Mouse (Mus musculus) brown adipose tissue, adult 24 weeks (tissue): ENCODE measurements around the gene Clcn7. TPM values are rescaled to one million over a fixed set of nuclear protein-coding genes. Genes with fewer than 3 reads are reported as not detected.
A peak's percentile ranks its signal among the peaks of the same experiment; 100 is the strongest.

Source experiments
- H3K27ac ChIP-seq: fragments of 200-500 bp; replicated peaks from 2 replicates; pipeline ENCODE4 v1.5.1; 2012; ENCODE audit warnings: low read depth, mild to moderate bottlenecking, low read length
- H3K4me1 ChIP-seq: fragments of 200-500 bp; 2 replicates; pipeline ENCODE4 v1.6.1; 2012; ENCODE audit warnings: low read length, mixed read lengths; ENCODE audit not compliant: control insufficient read depth, insufficient read depth, insufficient read length
- H3K4me3 ChIP-seq: fragments of 200-500 bp; 2 replicates; pipeline ENCODE4 v1.5.1; 2012; ENCODE audit warnings: low read depth, mild to moderate bottlenecking, low read length, moderate library complexity; ENCODE audit not compliant: insufficient read depth
- polyA plus RNA-seq: library from polyadenylated mRNA; stranded (reverse); fragments of >200 nt; gene quantifications from 2 replicates; pipeline ENCODE4 v1.2.4, GENCODE M21; 2012; ENCODE audit not compliant: missing spikeins, insufficient read depth, insufficient read length

Gene Clcn7
- polyA plus RNA-seq, 1 experiment: 9.6 TPM

- Histone ChIP-seq H3K27ac (no peak overlapping the region), H3K4me1 (no peaks in the 10 kb centered on the region), H3K4me3 (no peak overlapping the region)
Observed at GRCm38 (mm10) chr17:25165970-25166671, 32.9 kb downstream of the Clcn7 start.

GRCm38 (mm10) chr17:25169706-25170105, 36.5 kb downstream of the Clcn7 start:
- H3K4me1 ChIP-seq: no peaks in the 10 kb centered on the region
- no peak overlapping the region for H3K4me3 ChIP-seq
- no peak overlapping the region for H3K27ac ChIP-seq

DNA sequence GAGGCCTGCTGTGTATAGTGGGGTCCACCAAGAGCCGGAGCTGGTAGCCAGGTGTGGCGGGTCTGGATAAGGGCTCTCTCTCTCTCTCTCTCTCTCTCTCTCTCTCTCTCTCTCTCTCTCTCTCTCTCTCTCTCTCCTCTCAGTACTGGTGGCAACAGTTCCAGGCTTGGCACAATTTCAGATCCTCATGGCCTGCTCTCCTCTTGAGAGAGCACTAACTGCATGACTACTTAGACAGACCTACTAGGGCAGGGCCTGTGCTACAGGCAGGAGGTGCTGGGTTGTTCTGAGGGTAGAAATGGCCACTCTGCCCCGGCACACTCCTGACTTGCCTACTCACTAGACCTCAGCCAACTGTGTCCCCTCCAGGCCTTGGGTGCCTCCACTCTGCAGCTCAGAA, 39.4 kb downstream of the Clcn7 start:
- Histone ChIP-seq H3K4me3 (no peak overlapping the region), H3K27ac (no peak overlapping the region), H3K4me1 (no peaks in the 10 kb centered on the region)

- Histone ChIP-seq H3K4me1 (no peaks in the 10 kb centered on the region), H3K4me3 (no peak within 1 kb of the TSS), H3K27ac (no peak within 1 kb of the TSS)
Observed at GRCm38 (mm10) chr17:25175411-25175810, 42.2 kb downstream of the Clcn7 start, which contains the start of gene Gm38655. Gene Gm38655, minus strand, starts transcription at chr17:25175471.

GRCm38 (mm10) chr17:25183232-25183631, 50.0 kb downstream of the Clcn7 start:
- H3K4me3 ChIP-seq: no peak overlapping the region

DNA sequence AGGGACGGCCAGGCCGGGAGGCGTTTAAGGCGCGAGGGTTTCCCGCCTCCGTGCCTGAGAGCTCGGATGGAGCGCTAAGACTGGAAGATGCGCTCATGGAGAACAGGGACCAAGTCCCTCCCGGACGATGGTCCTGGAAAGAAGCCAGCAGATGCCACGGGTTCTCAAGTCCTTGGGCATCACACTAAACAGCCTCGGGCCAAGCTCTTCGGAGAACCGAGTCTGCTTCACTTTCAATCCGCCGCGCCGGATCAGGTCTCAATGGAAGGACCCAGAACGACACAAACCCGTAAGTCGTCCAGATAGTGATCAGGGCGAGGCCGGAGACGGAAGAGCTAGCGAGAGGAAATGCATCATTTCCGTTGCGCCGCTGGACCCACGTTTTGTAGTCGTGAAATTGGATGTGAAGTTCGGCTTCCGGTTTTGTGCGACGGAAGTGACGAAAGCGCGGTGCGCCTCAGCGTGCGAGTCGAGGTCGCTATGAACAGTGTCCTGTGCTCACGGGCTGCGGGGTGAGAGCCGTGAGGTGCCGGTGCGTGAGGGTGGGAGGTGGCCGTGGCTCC, 51.0 kb downstream of the Clcn7 start, which contains the start of gene BC003965:
BC003965 (plus strand) TSS at position 426 of the 563 bp plus-strand sequence.
- H3K4me3 ChIP-seq: peak within 1 kb of the TSS; percentile 74
- H3K4me1 ChIP-seq: no peaks in the 10 kb centered on the region; the same call in 1 of the 2 replicates
- peak within 1 kb of the TSS; percentile 95 for H3K27ac ChIP-seq

More at GRCm38 (mm10) chr17:25183232-25183631, 50.0 kb downstream of the Clcn7 start:
- H3K4me1 ChIP-seq: no peaks in the 10 kb centered on the region; the same call in 1 of the 2 replicates
- H3K27ac ChIP-seq: no peak overlapping the region

- H3K4me1 ChIP-seq: peaks cover 3% of the 10 kb centered on the region; the same call in 1 of the 2 replicates
- H3K27ac ChIP-seq: peak overlapping the region; percentile 75
- peak overlapping the region; percentile 74 for H3K4me3 ChIP-seq
Observed at GRCm38 (mm10) chr17:25184961-25185360, 51.8 kb downstream of the Clcn7 start.

DNA sequence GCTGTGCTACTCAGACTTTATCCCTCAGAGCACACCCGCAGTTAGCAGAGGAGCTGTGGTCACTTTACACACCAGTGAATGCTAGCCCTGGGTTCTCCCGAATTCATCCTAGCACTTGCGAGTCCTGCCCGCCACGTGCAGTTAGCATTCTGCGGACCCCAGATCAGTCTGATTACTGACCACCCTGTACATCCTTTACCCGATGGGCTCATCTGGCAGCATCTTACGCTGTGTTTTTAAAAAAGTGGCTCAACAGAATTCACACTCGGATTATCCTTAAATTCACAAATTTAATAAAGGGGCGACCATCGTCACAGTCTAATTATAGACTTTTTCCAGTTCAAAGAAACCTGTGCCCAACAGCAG, 54.6 kb downstream of the Clcn7 start:
- Histone ChIP-seq H3K4me3 (peak overlapping the region; percentile 95), H3K27ac (peak overlapping the region; percentile 32), H3K4me1 (peaks cover 3% of the 10 kb centered on the region; the same call in 1 of the 2 replicates)

DNA sequence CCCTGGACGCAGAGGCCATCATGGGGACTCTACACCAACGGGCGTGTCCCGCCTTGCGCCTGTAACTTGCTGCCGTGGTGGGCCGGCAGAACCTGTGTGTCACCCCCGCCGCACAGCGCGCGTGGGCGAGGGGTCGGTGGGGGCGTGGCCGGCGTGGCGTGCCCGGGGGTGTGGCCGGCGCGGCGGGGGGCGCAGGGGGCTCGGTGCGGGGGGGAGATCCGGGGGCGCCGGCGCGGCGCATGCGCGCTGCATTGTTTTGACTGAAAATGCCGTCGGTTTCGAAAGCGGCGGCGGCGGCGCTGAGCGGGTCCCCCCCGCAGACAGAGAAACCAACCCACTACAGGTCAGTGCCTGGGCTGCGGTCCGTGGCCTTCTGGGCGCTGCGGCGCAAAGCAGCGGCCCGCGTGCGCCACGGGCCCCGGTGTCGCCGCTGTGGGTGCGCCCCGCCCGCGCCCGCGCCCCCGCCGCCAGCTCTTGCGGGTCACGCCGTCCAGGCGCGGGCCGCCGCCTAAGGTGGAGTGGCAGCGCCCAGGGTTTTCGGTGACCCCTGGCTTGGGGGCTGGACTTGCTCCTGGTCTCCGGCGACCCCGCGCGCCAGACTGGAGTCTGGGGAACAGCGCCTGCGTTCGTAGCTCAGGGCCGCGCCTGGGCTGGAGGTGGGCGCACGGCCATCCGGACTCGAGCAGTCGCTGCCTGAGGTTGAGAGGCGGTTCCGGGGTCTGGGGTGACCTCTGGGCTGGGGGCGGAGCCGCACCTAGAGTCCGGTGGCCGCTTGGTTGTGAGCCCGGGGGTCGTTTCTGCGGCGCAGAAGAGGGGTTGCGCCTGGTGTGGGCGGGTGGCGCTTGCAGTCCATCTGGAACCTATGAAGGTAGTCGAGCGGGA, 55.2 kb downstream of the Clcn7 start, which contains the start of gene Unkl:
Unkl (plus strand) TSS at position 248 of the 882 bp plus-strand sequence.
- Histone ChIP-seq H3K4me1 (peaks cover 6% of the 10 kb centered on the region; the same call in 1 of the 2 replicates), H3K4me3 (peak within 1 kb of the TSS; percentile 95), H3K27ac (peak within 1 kb of the TSS; percentile 78)

- no peak overlapping the region for H3K27ac ChIP-seq
Observed at GRCm38 (mm10) chr17:25189091-25189490, 55.9 kb downstream of the Clcn7 start.

DNA sequence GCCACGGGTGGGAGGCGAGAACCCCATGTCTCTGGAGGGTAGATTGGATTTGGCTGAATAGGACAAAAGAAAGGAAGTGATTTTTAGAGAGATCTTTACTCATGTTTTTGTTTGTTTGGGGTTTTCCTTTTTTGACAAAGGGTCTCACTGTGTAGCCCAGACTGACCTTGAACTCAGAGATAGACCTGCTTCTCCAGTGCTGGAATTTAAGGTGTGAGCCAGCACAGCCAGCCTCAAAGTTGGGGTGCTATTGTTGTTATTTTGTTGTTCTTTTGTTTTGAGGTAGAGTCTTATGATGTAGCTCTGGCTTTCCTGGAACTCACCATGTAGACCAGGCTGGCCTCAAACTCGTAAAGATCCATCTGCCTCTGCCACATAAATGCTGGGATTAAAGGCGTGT, 69.2 kb downstream of the Clcn7 start:
- H3K27ac ChIP-seq: no peak overlapping the region
- no peaks in the 10 kb centered on the region for H3K4me1 ChIP-seq
- no peak overlapping the region for H3K4me3 ChIP-seq

More at GRCm38 (mm10) chr17:25189091-25189490, 55.9 kb downstream of the Clcn7 start:
- peaks cover 6% of the 10 kb centered on the region; the same call in 1 of the 2 replicates for H3K4me1 ChIP-seq
- peak overlapping the region; percentile 95 for H3K4me3 ChIP-seq

GRCm38 (mm10) chr17:25210006-25210405, 76.8 kb downstream of the Clcn7 start:
- Histone ChIP-seq H3K4me3 (no peak overlapping the region), H3K27ac (no peak overlapping the region), H3K4me1 (no peaks in the 10 kb centered on the region)

- Histone ChIP-seq H3K27ac (peak overlapping the region; percentile 67), H3K4me3 (no peak overlapping the region), H3K4me1 (no peaks in the 10 kb centered on the region)
Observed at GRCm38 (mm10) chr17:25210680-25211466, 77.7 kb downstream of the Clcn7 start.

DNA sequence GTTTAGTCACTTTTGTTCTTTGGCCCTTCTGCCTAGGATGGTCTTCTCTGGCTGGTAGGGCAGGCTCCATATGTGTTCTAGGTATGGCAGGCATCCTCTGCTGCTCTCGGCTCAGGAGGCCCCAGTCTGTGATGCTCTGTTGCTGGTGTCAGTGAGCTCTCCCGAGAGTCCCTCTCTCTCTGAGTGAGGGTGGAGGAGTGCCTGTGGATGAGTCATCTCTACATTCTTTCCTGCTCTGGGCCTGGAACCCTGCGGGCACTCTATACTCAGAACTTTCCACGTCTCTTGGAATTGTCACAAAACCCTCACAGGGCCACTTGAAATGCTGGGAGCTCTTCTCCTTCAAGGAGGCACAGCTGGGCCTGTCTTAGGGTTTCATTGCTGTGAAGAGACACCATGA, 78.5 kb downstream of the Clcn7 start:
- no peaks in the 10 kb centered on the region for H3K4me1 ChIP-seq
- H3K27ac ChIP-seq: peak overlapping the region; percentile 67
- H3K4me3 ChIP-seq: no peak overlapping the region
